Mouse (Mus musculus): ENCODE results near the gene Extl1. TPM values are rescaled to one million over a fixed set of nuclear protein-coding genes. Genes with fewer than 3 reads are reported as not detected.
"Not testable (repeated sequence)": the region's sequence is repeated elsewhere in the genome, so short reads cannot be mapped to it uniquely, and the experiment has no call there.

Extl1 gene
- polyA plus RNA-seq, 1 experiment from 2014 or later = 2.8 TPM

- Histone ChIP-seq H3K27ac (ENCODE audit: low read length) (no peak overlapping the region), H3K4me3 (ENCODE audit: low read length) (no peak overlapping the region), H3K4me2 (ENCODE audit: low read depth, low read length) (no peak overlapping the region), H3K27me3 (ENCODE audit: control insufficient read depth, insufficient read depth, low read length) (peaks cover 5% of the 10 kb centered on the region; the same call in 1 of the 2 replicates), H3K9ac (ENCODE audit: low read length) (no peak overlapping the region), H3K36me3 (ENCODE audit: control insufficient read depth, insufficient read depth) (no peaks in the 10 kb centered on the region), H3K4me1 (ENCODE audit: control insufficient read depth, insufficient read depth, low read length) (peaks cover 24% of the 10 kb centered on the region), H3K9me3 (replicated peaks; ENCODE audit: control insufficient read depth, low read length) (no peaks in the 10 kb centered on the region)
- no peak for ATAC-seq (replicated peaks; ENCODE audit: extremely low read depth, insufficient read depth, low FRiP score)
- WGBS = 87% methylated on average over 6 of the region's 6 CpGs
These were observed 33.0 kb downstream of the Extl1 start for GRCm38 (mm10) chr4:134350641-134351040.

GRCm38 (mm10) chr4:134349829-134350228, 33.8 kb downstream of the Extl1 start:
- Histone ChIP-seq H3K36me3 (ENCODE audit: control insufficient read depth, insufficient read depth) (no peaks in the 10 kb centered on the region), H3K27ac (ENCODE audit: low read length) (no peak overlapping the region), H3K4me1 (ENCODE audit: control insufficient read depth, insufficient read depth, low read length) (peaks cover 18% of the 10 kb centered on the region), H3K9me3 (replicated peaks; ENCODE audit: control insufficient read depth, low read length) (no peaks in the 10 kb centered on the region), H3K9ac (ENCODE audit: low read length) (no peak overlapping the region), H3K4me2 (ENCODE audit: low read depth, low read length) (no peak overlapping the region), H3K4me3 (ENCODE audit: low read length) (no peak overlapping the region), H3K27me3 (ENCODE audit: control insufficient read depth, insufficient read depth, low read length) (peaks cover 7% of the 10 kb centered on the region; the same call in 1 of the 2 replicates)
- no peak for ATAC-seq (replicated peaks; ENCODE audit: extremely low read depth, insufficient read depth, low FRiP score)
- WGBS = 86% methylated on average over 7 of the region's 7 CpGs

- H3K4me1 ChIP-seq (ENCODE audit: control insufficient read depth, insufficient read depth, low read length) = peaks cover 18% of the 10 kb centered on the region
- no peak for ATAC-seq (replicated peaks; ENCODE audit: extremely low read depth, insufficient read depth, low FRiP score)
- H3K27me3 ChIP-seq (ENCODE audit: control insufficient read depth, insufficient read depth, low read length) = peaks cover 18% of the 10 kb centered on the region
- H3K36me3 ChIP-seq (ENCODE audit: control insufficient read depth, insufficient read depth) = no peaks in the 10 kb centered on the region
- WGBS = 48% methylated on average over 5 of the region's 5 CpGs
- H3K4me2 ChIP-seq (ENCODE audit: low read depth, low read length) = peak overlapping the region; percentile 30; the same call in 1 of the 2 replicates
- no peaks in the 10 kb centered on the region for H3K9me3 ChIP-seq (replicated peaks; ENCODE audit: control insufficient read depth, low read length)
- H3K9ac ChIP-seq (ENCODE audit: low read length) = no peak overlapping the region
- H3K27ac ChIP-seq (ENCODE audit: low read length) = no peak overlapping the region
- no peak overlapping the region for H3K4me3 ChIP-seq (ENCODE audit: low read length)
These were observed 35.1 kb downstream of the Extl1 start for GRCm38 (mm10) chr4:134348545-134348944.

GRCm38 (mm10) chr4:134348078-134348477, 35.6 kb downstream of the Extl1 start:
- ATAC-seq (replicated peaks; ENCODE audit: extremely low read depth, insufficient read depth, low FRiP score) = no peak
- Histone ChIP-seq H3K36me3 (ENCODE audit: control insufficient read depth, insufficient read depth) (no peaks in the 10 kb centered on the region), H3K9ac (ENCODE audit: low read length) (no peak overlapping the region), H3K4me3 (ENCODE audit: low read length) (no peak overlapping the region), H3K4me2 (ENCODE audit: low read depth, low read length) (peak overlapping the region; percentile 30; the same call in 1 of the 2 replicates), H3K9me3 (replicated peaks; ENCODE audit: control insufficient read depth, low read length) (no peaks in the 10 kb centered on the region), H3K27ac (ENCODE audit: low read length) (no peak overlapping the region), H3K4me1 (ENCODE audit: control insufficient read depth, insufficient read depth, low read length) (peaks cover 22% of the 10 kb centered on the region), H3K27me3 (ENCODE audit: control insufficient read depth, insufficient read depth, low read length) (peaks cover 22% of the 10 kb centered on the region)
- 46% methylated on average over 11 of the region's 11 CpGs for WGBS

- Histone ChIP-seq H3K36me3 (ENCODE audit: control insufficient read depth, insufficient read depth) (no peaks in the 10 kb centered on the region), H3K9me3 (replicated peaks; ENCODE audit: control insufficient read depth, low read length) (peaks cover 3% of the 10 kb centered on the region; the same call in 1 of the 2 replicates), H3K27ac (ENCODE audit: low read length) (no peak overlapping the region), H3K4me3 (ENCODE audit: low read length) (no peak overlapping the region), H3K4me2 (ENCODE audit: low read depth, low read length) (no peak overlapping the region), H3K9ac (ENCODE audit: low read length) (no peak overlapping the region), H3K27me3 (ENCODE audit: control insufficient read depth, insufficient read depth, low read length) (peaks cover 36% of the 10 kb centered on the region), H3K4me1 (ENCODE audit: control insufficient read depth, insufficient read depth, low read length) (peaks cover 15% of the 10 kb centered on the region)
- 93% methylated on average over 15 of the region's 15 CpGs for WGBS
- no peak for ATAC-seq (replicated peaks; ENCODE audit: extremely low read depth, insufficient read depth, low FRiP score)
These were observed 37.8 kb downstream of the Extl1 start for GRCm38 (mm10) chr4:134345802-134346201.

- 62% methylated on average over 3 of the region's 3 CpGs for WGBS
- peaks cover 36% of the 10 kb centered on the region for H3K27me3 ChIP-seq (ENCODE audit: control insufficient read depth, insufficient read depth, low read length)
- no peak for ATAC-seq (replicated peaks; ENCODE audit: extremely low read depth, insufficient read depth, low FRiP score)
These were observed 39.0 kb downstream of the Extl1 start for GRCm38 (mm10) chr4:134344620-134345019.

GRCm38 (mm10) chr4:134343071-134344031, 40.3 kb downstream of the Extl1 start, which contains the start of gene Slc30a2:
Slc30a2 (plus strand) TSS chr4:134343181.
- peaks cover 12% of the 10 kb centered on the region for H3K4me1 ChIP-seq (ENCODE audit: control insufficient read depth, insufficient read depth, low read length)
- peak within 1 kb of the TSS; percentile 37 for H3K4me3 ChIP-seq (ENCODE audit: low read length)
- no peak for ATAC-seq (replicated peaks; ENCODE audit: extremely low read depth, insufficient read depth, low FRiP score)
- peak within 1 kb of the TSS; percentile 62 for H3K4me2 ChIP-seq (ENCODE audit: low read depth, low read length)
- H3K27me3 ChIP-seq (ENCODE audit: control insufficient read depth, insufficient read depth, low read length) = peaks cover 36% of the 10 kb centered on the region
- H3K9ac ChIP-seq (ENCODE audit: low read length) = peak within 1 kb of the TSS; percentile 55
- WGBS = 4% methylated on average over 61 of the region's 61 CpGs
- H3K27ac ChIP-seq (ENCODE audit: low read length) = no peak within 1 kb of the TSS
- H3K9me3 ChIP-seq (replicated peaks; ENCODE audit: control insufficient read depth, low read length) = peaks cover 3% of the 10 kb centered on the region; the same call in 1 of the 2 replicates
- H3K36me3 ChIP-seq (ENCODE audit: control insufficient read depth, insufficient read depth) = no peaks in the 10 kb centered on the region

More at GRCm38 (mm10) chr4:134344620-134345019, 39.0 kb downstream of the Extl1 start:
- H3K9me3 ChIP-seq (replicated peaks; ENCODE audit: control insufficient read depth, low read length) = peaks cover 3% of the 10 kb centered on the region; the same call in 1 of the 2 replicates
- H3K4me2 ChIP-seq (ENCODE audit: low read depth, low read length) = no peak overlapping the region
- no peaks in the 10 kb centered on the region for H3K36me3 ChIP-seq (ENCODE audit: control insufficient read depth, insufficient read depth)
- no peak overlapping the region for H3K4me3 ChIP-seq (ENCODE audit: low read length)
- H3K9ac ChIP-seq (ENCODE audit: low read length) = no peak overlapping the region
- peaks cover 15% of the 10 kb centered on the region for H3K4me1 ChIP-seq (ENCODE audit: control insufficient read depth, insufficient read depth, low read length)
- no peak overlapping the region for H3K27ac ChIP-seq (ENCODE audit: low read length)

GRCm38 (mm10) chr4:134342213-134342779, 41.4 kb downstream of the Extl1 start:
- Histone ChIP-seq H3K4me2 (ENCODE audit: low read depth, low read length) (no peak overlapping the region), H3K4me1 (ENCODE audit: control insufficient read depth, insufficient read depth, low read length) (peaks cover 9% of the 10 kb centered on the region), H3K9ac (ENCODE audit: low read length) (no peak overlapping the region), H3K27ac (ENCODE audit: low read length) (no peak overlapping the region), H3K9me3 (replicated peaks; ENCODE audit: control insufficient read depth, low read length) (peaks cover 3% of the 10 kb centered on the region; the same call in 1 of the 2 replicates), H3K4me3 (ENCODE audit: low read length) (peak overlapping the region; percentile 37; the same call in 1 of the 2 replicates), H3K36me3 (ENCODE audit: control insufficient read depth, insufficient read depth) (no peaks in the 10 kb centered on the region), H3K27me3 (ENCODE audit: control insufficient read depth, insufficient read depth, low read length) (peaks cover 36% of the 10 kb centered on the region)
- ATAC-seq (replicated peaks; ENCODE audit: extremely low read depth, insufficient read depth, low FRiP score) = no peak
- WGBS = 24% methylated on average over 11 of the region's 11 CpGs

GRCm38 (mm10) chr4:134341231-134341630, 42.4 kb downstream of the Extl1 start:
- H3K27me3 ChIP-seq (ENCODE audit: control insufficient read depth, insufficient read depth, low read length) = peaks cover 36% of the 10 kb centered on the region

More at GRCm38 (mm10) chr4:134341231-134341630, 42.4 kb downstream of the Extl1 start:
- not testable (repeated sequence) for H3K9ac ChIP-seq (ENCODE audit: low read length); H3K4me1 ChIP-seq (ENCODE audit: control insufficient read depth, insufficient read depth, low read length); H3K4me2 ChIP-seq (ENCODE audit: low read depth, low read length); H3K4me3 ChIP-seq (ENCODE audit: low read length); H3K9me3 ChIP-seq (replicated peaks; ENCODE audit: control insufficient read depth, low read length); ATAC-seq (replicated peaks; ENCODE audit: extremely low read depth, insufficient read depth, low FRiP score); H3K27ac ChIP-seq (ENCODE audit: low read length); H3K36me3 ChIP-seq (ENCODE audit: control insufficient read depth, insufficient read depth)
- 76% methylated on average over 6 of the region's 6 CpGs for WGBS
